Mouse (Mus musculus) intestine, embryonic 16.5 days (tissue): ENCODE results near the gene Fbxl17. TPM values are rescaled to one million over a fixed set of nuclear protein-coding genes. Genes with fewer than 3 reads are reported as not detected.
A peak's percentile ranks its signal among the peaks of the same experiment; 100 is the strongest.

ENCODE experiments used
- ATAC-seq: fragments of 200-750 bp; cut with Nextera tagmentation; 2 replicates; pipeline ENCODE4 v1.8.0; 2017; ENCODE audit warnings: moderate TSS enrichment, moderate library complexity
- H3K27ac ChIP-seq: fragments of 300-500 bp; sonication (generic); 2 replicates; pipeline ENCODE4 v1.5.1; 2014; ENCODE audit warnings: mild to moderate bottlenecking, low read length
- H3K27me3 ChIP-seq: fragments of 300-500 bp; sonication (generic); replicated peaks from 2 replicates; pipeline ENCODE4 v1.6.1; 2014; ENCODE audit warnings: low read length, control low read depth, mixed read lengths; ENCODE audit not compliant: control insufficient read depth, insufficient read depth
- H3K36me3 ChIP-seq: fragments of 300-500 bp; sonication (generic); 2 replicates; pipeline ENCODE4 v1.6.1; 2014; ENCODE audit warnings: low read length, control low read depth; ENCODE audit not compliant: control insufficient read depth, insufficient read depth
- H3K4me1 ChIP-seq: fragments of 300-500 bp; sonication (generic); 2 replicates; pipeline ENCODE4 v1.6.1; 2014; ENCODE audit warnings: low read length, control low read depth, mixed read lengths; ENCODE audit not compliant: control insufficient read depth, insufficient read depth
- H3K4me2 ChIP-seq: fragments of 300-500 bp; sonication (generic); 2 replicates; pipeline ENCODE4 v1.6.1; 2014; ENCODE audit warnings: low read depth, low read length, control low read depth
- H3K4me3 ChIP-seq: fragments of 300-500 bp; sonication (generic); 2 replicates; pipeline ENCODE4 v1.5.1; 2014; ENCODE audit warnings: mild to moderate bottlenecking, low read length
- H3K9ac ChIP-seq: fragments of 300-500 bp; sonication (generic); 2 replicates; pipeline ENCODE4 v1.6.1; 2014; ENCODE audit warnings: low read depth, low read length
- H3K9me3 ChIP-seq: fragments of 300-500 bp; sonication (generic); 2 replicates; pipeline ENCODE4 v1.6.1; 2016; ENCODE audit warnings: low read length, control low read depth; ENCODE audit not compliant: control insufficient read depth
- WGBS: fragments of 180-500 bp; shearing (Covaris S2); extraction: QIAGEN DNeasy Blood & Tissue Kit; methylation state at CpG from one replicate; pipeline ENCODE4 v1.1.7; 2014; 5-methylcytosine and 5-hydroxymethylcytosine counted together
- microRNA-seq: library from miRNA; unstranded; fragments of <30 nt; microRNA quantifications from one replicate; pipeline ENCODE4, GENCODE M21; 2016
- polyA plus RNA-seq: library from polyadenylated mRNA; unstranded; fragments of >200 nt; fragmentation: Nextera tagmentation; extraction: Ambion mirVana; gene quantifications from 2 replicates; pipeline ENCODE4 v1.2.1, GENCODE M21; 2015

The Fbxl17 gene
- polyA plus RNA-seq, 1 experiment from 2014 or later = 2.3 TPM

- H3K27ac ChIP-seq = peak overlapping the region; percentile 23; the same call in 1 of the 2 replicates
Measured at GRCm38 (mm10) chr17:63012571-63012923, 487.3 kb downstream of the Fbxl17 start.

GRCm38 (mm10) chr17:63011893-63012570 is 487.8 kb downstream of the Fbxl17 start:
- Histone ChIP-seq H3K36me3 (no peaks in the 10 kb centered on the region), H3K4me3 (no peak overlapping the region), H3K4me1 (peaks cover 8% of the 10 kb centered on the region), H3K27ac (peak overlapping the region; percentile 23; the same call in 1 of the 2 replicates), H3K9ac (no peak overlapping the region), H3K9me3 (no peaks in the 10 kb centered on the region), H3K4me2 (no peak overlapping the region), H3K27me3 (no peaks in the 10 kb centered on the region)
- ATAC-seq = peak; percentile 87
- WGBS = 50% methylated on average over 13 of the region's 13 CpGs

More at GRCm38 (mm10) chr17:63012571-63012923, 487.3 kb downstream of the Fbxl17 start:
- no peaks in the 10 kb centered on the region for H3K27me3 ChIP-seq
- no peak overlapping the region for H3K4me2 ChIP-seq
- no peaks in the 10 kb centered on the region for H3K36me3 ChIP-seq
- ATAC-seq = peak; percentile 55
- H3K4me3 ChIP-seq = no peak overlapping the region
- H3K4me1 ChIP-seq = peaks cover 8% of the 10 kb centered on the region
- 42% methylated on average over 3 of the region's 3 CpGs for WGBS
- H3K9ac ChIP-seq = no peak overlapping the region
- H3K9me3 ChIP-seq = no peaks in the 10 kb centered on the region

GRCm38 (mm10) chr17:63010830-63011229 is 489.0 kb downstream of the Fbxl17 start:
- no peaks in the 10 kb centered on the region for H3K9me3 ChIP-seq
- H3K4me3 ChIP-seq = no peak overlapping the region
- peaks cover 8% of the 10 kb centered on the region for H3K4me1 ChIP-seq
- H3K36me3 ChIP-seq = no peaks in the 10 kb centered on the region
- no peak overlapping the region for H3K9ac ChIP-seq
- H3K4me2 ChIP-seq = no peak overlapping the region
- no peak overlapping the region for H3K27ac ChIP-seq
- ATAC-seq = no peak
- WGBS = 83% methylated on average over 10 of the region's 10 CpGs
- H3K27me3 ChIP-seq = no peaks in the 10 kb centered on the region

- ATAC-seq = no peak
- H3K4me2 ChIP-seq = no peak overlapping the region
- no peak overlapping the region for H3K27ac ChIP-seq
- H3K4me1 ChIP-seq = peaks cover 8% of the 10 kb centered on the region
- H3K9me3 ChIP-seq = no peaks in the 10 kb centered on the region
- no peaks in the 10 kb centered on the region for H3K27me3 ChIP-seq
- no peak overlapping the region for H3K9ac ChIP-seq
- 55% methylated on average over 4 of the region's 4 CpGs for WGBS
- H3K4me3 ChIP-seq = no peak overlapping the region
- no peaks in the 10 kb centered on the region for H3K36me3 ChIP-seq
Measured at GRCm38 (mm10) chr17:63008788-63009187, 491.0 kb downstream of the Fbxl17 start.

- H3K4me3 ChIP-seq = no peak overlapping the region
- H3K36me3 ChIP-seq = no peaks in the 10 kb centered on the region
- H3K27ac ChIP-seq = 0 out of 2 replicates have a peak overlapping the region, but pooled peaks have one; percentile 33
- peaks cover 8% of the 10 kb centered on the region for H3K4me1 ChIP-seq
- no peak overlapping the region for H3K4me2 ChIP-seq
- ATAC-seq = peak; percentile 63
- no peaks in the 10 kb centered on the region for H3K9me3 ChIP-seq
- no peaks in the 10 kb centered on the region for H3K27me3 ChIP-seq
- 32% methylated on average over 5 of the region's 5 CpGs for WGBS
- no peak overlapping the region for H3K9ac ChIP-seq
Measured at GRCm38 (mm10) chr17:63008277-63008676, 491.5 kb downstream of the Fbxl17 start.

GRCm38 (mm10) chr17:63007876-63008275 is 491.9 kb downstream of the Fbxl17 start:
- no peaks in the 10 kb centered on the region for H3K36me3 ChIP-seq
- ATAC-seq = no peak
- no peaks in the 10 kb centered on the region for H3K27me3 ChIP-seq
- H3K4me1 ChIP-seq = peaks cover 8% of the 10 kb centered on the region
- H3K4me2 ChIP-seq = no peak overlapping the region
- WGBS = 60% methylated on average over 12 of the region's 12 CpGs
- no peak overlapping the region for H3K4me3 ChIP-seq
- 0 out of 2 replicates have a peak overlapping the region, but pooled peaks have one; percentile 33 for H3K27ac ChIP-seq
- no peaks in the 10 kb centered on the region for H3K9me3 ChIP-seq
- no peak overlapping the region for H3K9ac ChIP-seq

Small RNA genes within 50 kb of the gene (microRNA-seq; reads per million reads assigned to microRNA genes)
- gene Gm24813 = not detected
